Mouse (Mus musculus) limb, embryonic 11.5 days (tissue): ENCODE measurements around the gene Hoxb8. TPM values are rescaled to one million over a fixed set of nuclear protein-coding genes. Genes with fewer than 3 reads are reported as not detected.
A peak's percentile ranks its signal among the peaks of the same experiment; 100 is the strongest.

ENCODE experiments used
- ATAC-seq: fragments of 200-750 bp; cut with Nextera tagmentation; 2 replicates; pipeline ENCODE4 v1.8.0; 2017; ENCODE audit warnings: low read depth; ENCODE audit not compliant: insufficient number of reproducible peaks, low FRiP score, low TSS enrichment
- DNase-seq: peaks from one replicate; pipeline ENCODE4 v3.0.0-alpha.2; 2015; ENCODE audit warnings: low spot score
- H3K27ac ChIP-seq: fragments of 300-500 bp; sonication (generic); replicated peaks from 2 replicates; pipeline ENCODE4 v1.5.1; 2014; ENCODE audit warnings: low read depth, mild to moderate bottlenecking, low read length
- H3K27me3 ChIP-seq: fragments of 300-500 bp; sonication (generic); 2 replicates; pipeline ENCODE4 v1.6.1; 2014; ENCODE audit warnings: mild to moderate bottlenecking, low read length, mixed read lengths; ENCODE audit not compliant: control insufficient read depth, insufficient read depth
- H3K36me3 ChIP-seq: fragments of 300-500 bp; sonication (generic); 2 replicates; pipeline ENCODE4 v1.6.1; 2014; ENCODE audit warnings: mild to moderate bottlenecking, low read length, moderate library complexity, mixed read lengths; ENCODE audit not compliant: control insufficient read depth, insufficient read depth
- H3K4me1 ChIP-seq: fragments of 300-500 bp; sonication (generic); 2 replicates; pipeline ENCODE4 v1.6.1; 2014; ENCODE audit warnings: low read length, mixed read lengths; ENCODE audit not compliant: control insufficient read depth, insufficient read depth
- H3K4me2 ChIP-seq: fragments of 300-500 bp; sonication (generic); 2 replicates; pipeline ENCODE4 v1.6.1; 2014; ENCODE audit warnings: low read depth, mild to moderate bottlenecking, moderate library complexity; ENCODE audit not compliant: severe bottlenecking
- H3K4me3 ChIP-seq: fragments of 300-500 bp; sonication (generic); 2 replicates; pipeline ENCODE4 v1.5.1; 2014; ENCODE audit warnings: low read depth, low read length
- H3K9ac ChIP-seq: fragments of 300-500 bp; sonication (generic); 2 replicates; pipeline ENCODE4 v1.6.1; 2014; ENCODE audit warnings: mild to moderate bottlenecking, low read length
- H3K9me3 ChIP-seq: fragments of 300-500 bp; sonication (generic); 2 replicates; pipeline ENCODE4 v1.6.1; 2016; ENCODE audit warnings: low read length; ENCODE audit not compliant: control insufficient read depth
- WGBS: fragments of 180-500 bp; shearing (Covaris S2); extraction: QIAGEN DNeasy Blood & Tissue Kit; methylation state at CpG from one replicate; pipeline ENCODE4 v1.1.7; 2014; 5-methylcytosine and 5-hydroxymethylcytosine counted together
- microRNA counts: library from miRNA; unstranded; fragments of <30 nt; microRNA quantifications from one replicate; lab custom pipeline; 2016
- microRNA-seq: library from miRNA; unstranded; fragments of <30 nt; microRNA quantifications from one replicate; pipeline ENCODE4, GENCODE M21; 2016
- polyA plus RNA-seq: library from polyadenylated mRNA; unstranded; fragments of >200 nt; fragmentation: Nextera tagmentation; extraction: Ambion mirVana; gene quantifications from 2 replicates; pipeline ENCODE4 v1.2.1, GENCODE M21; 2014

The Hoxb8 gene
- polyA plus RNA-seq, 1 experiment from 2014 or later = 0.89 TPM

GRCm38 (mm10) chr11:96332105-96332504 lies 50.4 kb downstream of the Hoxb8 start:
- Histone ChIP-seq H3K27me3 (peaks cover 97% of the 10 kb centered on the region), H3K4me1 (peaks cover 15% of the 10 kb centered on the region), H3K36me3 (no peaks in the 10 kb centered on the region), H3K4me2 (peak overlapping the region; percentile 3; the same call in 1 of the 2 replicates), H3K9me3 (no peaks in the 10 kb centered on the region), H3K9ac (no peak overlapping the region), H3K4me3 (peak overlapping the region; percentile 37; the same call in 1 of the 2 replicates), H3K27ac (no peak overlapping the region)
- no peak for ATAC-seq
- DNase-seq = no peak
- WGBS = 1% methylated on average over 8 of the region's 8 CpGs

- H3K4me3 ChIP-seq = peak overlapping the region; percentile 37
- DNase-seq = peak; percentile 76
- no peak for ATAC-seq
- H3K27ac ChIP-seq = peak overlapping the region; percentile 65
- under 1% methylated on average over 33 of the region's 35 CpGs for WGBS
- peak overlapping the region; percentile 71 for H3K9ac ChIP-seq
- H3K4me2 ChIP-seq = peak overlapping the region; percentile 57
- H3K4me1 ChIP-seq = peaks cover 15% of the 10 kb centered on the region
- H3K36me3 ChIP-seq = no peaks in the 10 kb centered on the region
- peaks cover 97% of the 10 kb centered on the region for H3K27me3 ChIP-seq
- no peaks in the 10 kb centered on the region for H3K9me3 ChIP-seq
Measured at GRCm38 (mm10) chr11:96332618-96333032, 50.9 kb downstream of the Hoxb8 start.

GRCm38 (mm10) chr11:96333241-96334001 lies 51.7 kb downstream of the Hoxb8 start:
- H3K4me3 ChIP-seq = peak overlapping the region; percentile 37

GRCm38 (mm10) chr11:96334002-96334364 lies 52.3 kb downstream of the Hoxb8 start:
- DNase-seq (no peak), ATAC-seq (no peak)
- Histone ChIP-seq H3K27me3 (peaks cover 97% of the 10 kb centered on the region), H3K4me3 (peak overlapping the region; percentile 37; the same call in 1 of the 2 replicates), H3K4me1 (peaks cover 15% of the 10 kb centered on the region), H3K9ac (no peak overlapping the region), H3K4me2 (peak overlapping the region; percentile 33; the same call in 1 of the 2 replicates), H3K27ac (0 out of 2 replicates have a peak overlapping the region, but pooled peaks have one; percentile 54), H3K36me3 (no peaks in the 10 kb centered on the region), H3K9me3 (no peaks in the 10 kb centered on the region)
- WGBS = 6% methylated on average over 2 of the region's 2 CpGs

More at GRCm38 (mm10) chr11:96333241-96334001, 51.7 kb downstream of the Hoxb8 start:
- DNase-seq = no peak
- peak overlapping the region; percentile 65 for H3K27ac ChIP-seq
- H3K9me3 ChIP-seq = no peaks in the 10 kb centered on the region
- H3K4me2 ChIP-seq = peak overlapping the region; percentile 57
- H3K4me1 ChIP-seq = peaks cover 15% of the 10 kb centered on the region
- no peak for ATAC-seq
- peaks cover 97% of the 10 kb centered on the region for H3K27me3 ChIP-seq
- no peaks in the 10 kb centered on the region for H3K36me3 ChIP-seq
- peak overlapping the region; percentile 71 for H3K9ac ChIP-seq
- 4% methylated on average over 17 of the region's 17 CpGs for WGBS

MicroRNAs within 50 kb of the gene (microRNA counts, 519-probe panel; counts per million panel counts)
- microRNA mmu-miR-10a (lab: Ali Mortazavi, UCI) (4,971 counts per million, percentile 81 among the panel's probes with 10 or more counts), microRNA mmu-miR-196a (lab: Ali Mortazavi, UCI) (5,489 counts per million, percentile 90 among the panel's probes with 10 or more counts)

Small RNA genes lying within 50 kb of the gene (microRNA-seq; reads per million reads assigned to microRNA genes)
- gene Mir10a (17,773 reads per million, percentile 97 among the genes with 10 or more reads in this experiment), gene Mir196a-1 (45.5 reads per million, percentile 39 among the genes with 10 or more reads in this experiment)

Other genes with a start within 250 kb of the Hoxb8 start
- 38.3 and 39.1 TPM in 2 replicates for gene Snf8, start 247.0 kb upstream of the Hoxb8 start, polyA plus RNA-seq
- 31.1 and 35.4 TPM in 2 replicates for gene Ube2z, start 216.5 kb upstream of the Hoxb8 start, polyA plus RNA-seq
- 530 and 535 TPM in 2 replicates for gene Atp5g1, start 206.2 kb upstream of the Hoxb8 start, polyA plus RNA-seq
- gene Calcoco2, start 169.9 kb upstream of the Hoxb8 start, polyA plus RNA-seq = not detected in 2 replicates
- 0.04 TPM in 1 of 2 replicates, not detected in the other for gene Ttll6, start 148.1 kb upstream of the Hoxb8 start, polyA plus RNA-seq
- gene Hoxb13, start 87.6 kb upstream of the Hoxb8 start, polyA plus RNA-seq = 0.09 TPM in 1 of 2 replicates, not detected in the other
- 1.7 and 1.8 TPM in 2 replicates for gene Hoxb9, start 10.4 kb upstream of the Hoxb8 start, polyA plus RNA-seq
- gene Hoxb7, start 4.7 kb downstream of the Hoxb8 start, polyA plus RNA-seq = 3.7 and 4.3 TPM in 2 replicates
- 1.9 and 2.8 TPM in 2 replicates for gene Hoxb6, start 10.6 kb downstream of the Hoxb8 start, polyA plus RNA-seq
- 2.1 and 2.6 TPM in 2 replicates for gene Hoxb5, start 21.4 kb downstream of the Hoxb8 start, polyA plus RNA-seq
- 0.33 and 0.45 TPM in 2 replicates for gene Hoxb4, start 36.4 kb downstream of the Hoxb8 start, polyA plus RNA-seq
- 0.68 and 0.78 TPM in 2 replicates for gene Hoxb3, start 41.4 kb downstream of the Hoxb8 start, polyA plus RNA-seq
- gene Hoxb2, start 68.6 kb downstream of the Hoxb8 start, polyA plus RNA-seq = 7.5 and 10.7 TPM in 2 replicates
- 0.58 TPM in 1 of 2 replicates, not detected in the other for gene Hoxb1, start 83.8 kb downstream of the Hoxb8 start, polyA plus RNA-seq
- 0.18 and 0.27 TPM in 2 replicates for gene Skap1, start 182.7 kb downstream of the Hoxb8 start, polyA plus RNA-seq